Mouse (Mus musculus) spleen, adult 2 months (tissue): ENCODE measurements around the gene Ccdc62.

Source experiments
- CTCF ChIP-seq: fragments of 200-500 bp; IDR thresholded peaks from 2 replicates; pipeline ENCODE4 v1.5.1; 2011; ENCODE audit warnings: mild to moderate bottlenecking, inconsistent platforms; ENCODE audit not compliant: insufficient read depth, insufficient read length, insufficient replicate concordance; ENCODE audit errors: extremely low read depth
- POLR2A ChIP-seq: fragments of 200-500 bp; IDR thresholded peaks from 2 replicates; pipeline ENCODE4 v1.6.1; 2011; ENCODE audit warnings: low read depth, low read length, inconsistent platforms

DNA sequence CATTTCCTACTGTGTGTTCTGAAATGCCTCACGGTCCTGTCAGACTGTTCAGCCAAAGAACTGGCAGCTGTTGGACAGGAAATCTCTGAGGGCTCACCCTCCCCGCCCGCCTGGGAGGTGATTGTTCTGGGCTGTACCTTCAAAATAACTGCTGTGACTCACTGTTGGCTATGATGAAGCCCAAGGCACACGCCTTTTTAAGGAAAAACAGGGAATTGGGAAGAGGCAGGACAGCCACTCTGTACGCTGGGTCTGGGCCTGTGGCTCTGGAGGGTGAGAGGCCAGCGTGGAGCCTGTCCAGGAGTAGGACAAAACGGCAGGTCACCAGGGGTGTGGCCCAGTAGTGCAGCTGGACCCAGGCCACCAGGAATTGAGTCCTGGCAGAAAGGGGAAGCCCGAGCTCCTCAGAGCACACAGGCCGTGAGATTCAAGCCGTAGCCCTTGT, 61.7 kb downstream of the Ccdc62 start:
- no peak for TF ChIP-seq POLR2A
- no peak for TF ChIP-seq CTCF
